Mouse (Mus musculus): ENCODE results near the gene Tom1l2. TPM values are rescaled to one million over a fixed set of nuclear protein-coding genes. Genes with fewer than 3 reads are reported as not detected.
A peak's percentile ranks its signal among the peaks of the same experiment; 100 is the strongest.

The Tom1l2 gene
- polyA plus RNA-seq, 1 experiment from 2014 or later, result 29.5 TPM

GRCm38 (mm10) chr11:60279483-60279882 is 73.2 kb downstream of the Tom1l2 start:
- WGBS, result 85% methylated on average over 5 of the region's 5 CpGs
- H3K9ac ChIP-seq, result no peak overlapping the region
- H3K9me3 ChIP-seq, result no peaks in the 10 kb centered on the region
- H3K4me2 ChIP-seq, result no peak overlapping the region
- no peak for ATAC-seq (ENCODE audit: insufficient number of reproducible peaks, insufficient read depth, low FRiP score, low TSS enrichment, low read depth)
- H3K27ac ChIP-seq, result no peak overlapping the region
- H3K36me3 ChIP-seq, result peaks cover 4% of the 10 kb centered on the region
- no peak overlapping the region for H3K4me3 ChIP-seq
- H3K27me3 ChIP-seq, result no peaks in the 10 kb centered on the region; the same call in 1 of the 2 replicates
- H3K4me1 ChIP-seq, result peaks cover 15% of the 10 kb centered on the region

- Histone ChIP-seq H3K9me3 (no peaks in the 10 kb centered on the region), H3K9ac (no peak overlapping the region), H3K27ac (no peak overlapping the region), H3K4me3 (no peak overlapping the region), H3K36me3 (peaks cover 4% of the 10 kb centered on the region), H3K27me3 (no peaks in the 10 kb centered on the region; the same call in 1 of the 2 replicates), H3K4me2 (no peak overlapping the region), H3K4me1 (peaks cover 30% of the 10 kb centered on the region)
- ATAC-seq (ENCODE audit: insufficient number of reproducible peaks, insufficient read depth, low FRiP score, low TSS enrichment, low read depth), result no peak
- 44% methylated on average over 5 of the region's 5 CpGs for WGBS
Measured at GRCm38 (mm10) chr11:60277771-60278170, 74.9 kb downstream of the Tom1l2 start.

GRCm38 (mm10) chr11:60277164-60277740 is 75.5 kb downstream of the Tom1l2 start:
- no peaks in the 10 kb centered on the region for H3K9me3 ChIP-seq
- no peak overlapping the region for H3K4me3 ChIP-seq
- H3K27ac ChIP-seq, result no peak overlapping the region
- ATAC-seq (ENCODE audit: insufficient number of reproducible peaks, insufficient read depth, low FRiP score, low TSS enrichment, low read depth), result no peak
- H3K4me2 ChIP-seq, result no peak overlapping the region
- peaks cover 4% of the 10 kb centered on the region for H3K36me3 ChIP-seq
- H3K27me3 ChIP-seq, result no peaks in the 10 kb centered on the region; the same call in 1 of the 2 replicates
- peaks cover 28% of the 10 kb centered on the region for H3K4me1 ChIP-seq
- WGBS, result 74% methylated on average over 8 of the region's 8 CpGs
- H3K9ac ChIP-seq, result no peak overlapping the region

- no peaks in the 10 kb centered on the region for H3K9me3 ChIP-seq
- peaks cover 28% of the 10 kb centered on the region for H3K4me1 ChIP-seq
- ATAC-seq (ENCODE audit: insufficient number of reproducible peaks, insufficient read depth, low FRiP score, low TSS enrichment, low read depth), result no peak
- H3K4me3 ChIP-seq, result no peak overlapping the region
- whole genome bisulfite sequencing, result 85% methylated on average over 6 of the region's 6 CpGs
- H3K4me2 ChIP-seq, result no peak overlapping the region
- peaks cover 5% of the 10 kb centered on the region for H3K27me3 ChIP-seq
- no peak overlapping the region for H3K27ac ChIP-seq
- H3K9ac ChIP-seq, result no peak overlapping the region
- H3K36me3 ChIP-seq, result peaks cover 4% of the 10 kb centered on the region
Measured at GRCm38 (mm10) chr11:60276408-60277093, 76.2 kb downstream of the Tom1l2 start.

- Histone ChIP-seq H3K9me3 (no peaks in the 10 kb centered on the region), H3K4me3 (no peak overlapping the region), H3K36me3 (peaks cover 11% of the 10 kb centered on the region), H3K4me1 (peaks cover 24% of the 10 kb centered on the region), H3K27me3 (peaks cover 5% of the 10 kb centered on the region), H3K27ac (peak overlapping the region; percentile 91), H3K9ac (no peak overlapping the region), H3K4me2 (peak overlapping the region; percentile 29)
- 17% methylated on average over 5 of the region's 5 CpGs for WGBS
- ATAC-seq (ENCODE audit: insufficient number of reproducible peaks, insufficient read depth, low FRiP score, low TSS enrichment, low read depth), result peak; percentile 82
Measured at GRCm38 (mm10) chr11:60273273-60273805, 79.4 kb downstream of the Tom1l2 start.

GRCm38 (mm10) chr11:60268563-60268962 is 84.1 kb downstream of the Tom1l2 start:
- no peak for ATAC-seq (ENCODE audit: insufficient number of reproducible peaks, insufficient read depth, low FRiP score, low TSS enrichment, low read depth)
- no peak overlapping the region for H3K9ac ChIP-seq
- no peak overlapping the region for H3K4me3 ChIP-seq
- peaks cover 24% of the 10 kb centered on the region for H3K4me1 ChIP-seq
- H3K27me3 ChIP-seq, result peaks cover 5% of the 10 kb centered on the region
- no peaks in the 10 kb centered on the region for H3K9me3 ChIP-seq
- H3K27ac ChIP-seq, result no peak overlapping the region
- 47% methylated on average over 3 of the region's 3 CpGs for WGBS
- peaks cover 20% of the 10 kb centered on the region for H3K36me3 ChIP-seq
- no peak overlapping the region for H3K4me2 ChIP-seq

- 85% methylated on average over 4 of the region's 4 CpGs for WGBS
- H3K27ac ChIP-seq, result no peak overlapping the region
- H3K9me3 ChIP-seq, result no peaks in the 10 kb centered on the region
- no peak overlapping the region for H3K4me3 ChIP-seq
- no peaks in the 10 kb centered on the region; the same call in 1 of the 2 replicates for H3K27me3 ChIP-seq
- ATAC-seq (ENCODE audit: insufficient number of reproducible peaks, insufficient read depth, low FRiP score, low TSS enrichment, low read depth), result no peak
- H3K9ac ChIP-seq, result no peak overlapping the region
- H3K36me3 ChIP-seq, result peaks cover 26% of the 10 kb centered on the region
- H3K4me2 ChIP-seq, result no peak overlapping the region
- peaks cover 20% of the 10 kb centered on the region for H3K4me1 ChIP-seq
Measured at GRCm38 (mm10) chr11:60265271-60265985, 87.3 kb downstream of the Tom1l2 start.

- no peak overlapping the region for H3K27ac ChIP-seq
- H3K4me2 ChIP-seq, result no peak overlapping the region
- no peak overlapping the region for H3K9ac ChIP-seq
- H3K9me3 ChIP-seq, result no peaks in the 10 kb centered on the region
- H3K4me3 ChIP-seq, result no peak overlapping the region
- no peak for ATAC-seq (ENCODE audit: insufficient number of reproducible peaks, insufficient read depth, low FRiP score, low TSS enrichment, low read depth)
- H3K27me3 ChIP-seq, result no peaks in the 10 kb centered on the region
- peaks cover 22% of the 10 kb centered on the region for H3K36me3 ChIP-seq
- WGBS, result 76% methylated on average over 1 of the region's 1 CpGs
- peaks cover 20% of the 10 kb centered on the region for H3K4me1 ChIP-seq
Measured at GRCm38 (mm10) chr11:60264651-60265050, 88.1 kb downstream of the Tom1l2 start.

GRCm38 (mm10) chr11:60262396-60262795 is 90.3 kb downstream of the Tom1l2 start:
- no peak for ATAC-seq (ENCODE audit: insufficient number of reproducible peaks, insufficient read depth, low FRiP score, low TSS enrichment, low read depth)

GRCm38 (mm10) chr11:60260743-60261142 is 92.0 kb downstream of the Tom1l2 start:
- no peaks in the 10 kb centered on the region for H3K27me3 ChIP-seq
- H3K27ac ChIP-seq, result no peak overlapping the region
- H3K4me3 ChIP-seq, result no peak overlapping the region
- 87% methylated on average over 3 of the region's 3 CpGs for WGBS
- H3K9me3 ChIP-seq, result no peaks in the 10 kb centered on the region
- ATAC-seq (ENCODE audit: insufficient number of reproducible peaks, insufficient read depth, low FRiP score, low TSS enrichment, low read depth), result no peak
- H3K4me1 ChIP-seq, result peaks cover 29% of the 10 kb centered on the region
- H3K36me3 ChIP-seq, result peaks cover 26% of the 10 kb centered on the region
- H3K9ac ChIP-seq, result no peak overlapping the region
- no peak overlapping the region for H3K4me2 ChIP-seq

More at GRCm38 (mm10) chr11:60262396-60262795, 90.3 kb downstream of the Tom1l2 start:
- no peak overlapping the region for H3K4me2 ChIP-seq
- no peak overlapping the region for H3K4me3 ChIP-seq
- peaks cover 17% of the 10 kb centered on the region for H3K4me1 ChIP-seq
- H3K9me3 ChIP-seq, result no peaks in the 10 kb centered on the region
- H3K9ac ChIP-seq, result no peak overlapping the region
- WGBS, result 78% methylated on average over 4 of the region's 4 CpGs
- no peak overlapping the region for H3K27ac ChIP-seq
- H3K27me3 ChIP-seq, result no peaks in the 10 kb centered on the region
- peaks cover 27% of the 10 kb centered on the region for H3K36me3 ChIP-seq

GRCm38 (mm10) chr11:60257696-60258095 is 95.0 kb downstream of the Tom1l2 start:
- Histone ChIP-seq H3K4me3 (no peak overlapping the region), H3K4me2 (no peak overlapping the region), H3K27me3 (no peaks in the 10 kb centered on the region), H3K4me1 (peaks cover 16% of the 10 kb centered on the region; the same call in 1 of the 2 replicates), H3K9ac (no peak overlapping the region), H3K9me3 (no peaks in the 10 kb centered on the region), H3K36me3 (peaks cover 33% of the 10 kb centered on the region), H3K27ac (no peak overlapping the region)
- ATAC-seq (ENCODE audit: insufficient number of reproducible peaks, insufficient read depth, low FRiP score, low TSS enrichment, low read depth), result no peak
- 65% methylated on average over 2 of the region's 2 CpGs for WGBS

Data from embryonic facial prominence, embryonic 13.5 days (tissue).